Mouse (Mus musculus) kidney, adult 2 months (tissue): ENCODE data around the gene Scd4.

Source experiments
- CTCF ChIP-seq: fragments of 200-500 bp; conservative IDR thresholded peaks from 2 replicates; pipeline ENCODE4 v1.5.1; 2011; ENCODE audit warnings: low read depth, mild to moderate bottlenecking, control low read depth, low read length, moderate library complexity, mixed read lengths; ENCODE audit not compliant: insufficient read depth, insufficient read length
- POLR2A ChIP-seq: fragments of 200-500 bp; IDR thresholded peaks from one replicate; pipeline ENCODE4 v1.6.1; 2011; ENCODE audit warnings: low read depth, low read length, control low read depth

- TF ChIP-seq CTCF (no peak), POLR2A (no peak)
Measured at GRCm38 (mm10) chr19:44301671-44302305, 31.1 kb upstream of the Scd4 start.
